Mouse (Mus musculus): Measurements from ENCODE around the gene Dgki. TPM values are rescaled to one million over a fixed set of nuclear protein-coding genes. Genes with fewer than 3 reads are reported as not detected.
A peak's percentile ranks its signal among the peaks of the same experiment; 100 is the strongest.

Gene Dgki
- polyA plus RNA-seq, 2 experiments = 0.02 TPM; not detected in 1

DNA sequence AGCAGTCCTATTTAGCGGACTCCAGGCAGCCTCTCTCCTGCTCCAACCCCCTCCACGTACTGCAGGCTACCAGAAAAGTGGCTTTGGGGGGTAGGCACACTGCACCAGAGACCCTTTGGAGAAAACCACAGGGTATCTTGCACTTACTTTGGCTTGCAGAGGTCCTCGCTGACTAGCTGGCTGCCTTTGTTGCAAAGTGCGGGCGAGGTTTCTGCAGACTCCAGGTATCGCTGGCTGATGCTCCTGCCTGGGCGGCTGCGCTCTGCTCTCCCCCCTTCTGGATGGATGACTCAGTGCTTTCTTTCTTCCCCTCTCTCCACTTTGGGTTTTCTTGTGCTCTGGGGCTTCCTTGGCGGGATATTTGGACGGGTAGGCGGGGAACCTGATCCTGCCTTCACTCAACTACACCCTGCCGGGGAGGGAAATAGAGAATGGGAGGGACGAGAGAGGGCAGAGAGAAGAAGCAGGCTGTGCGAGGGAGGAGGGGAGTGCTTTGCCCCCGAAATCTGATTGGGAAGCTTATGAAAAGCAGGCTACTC lies 490.2 kb downstream of the Dgki start, which contains the start of gene Ptn:
Gene Ptn (minus strand): TSS at position 474 of the 539 bp plus-strand sequence.
- WGBS (ENCODE audit: insufficient replicate concordance) = 4% methylated on average over 15 of the region's 15 CpGs
- TF ChIP-seq EP300 (IDR thresholded peaks at IDR 0.05; ENCODE audit: low read depth) (no peak), CTCF (IDR thresholded peaks at IDR 0.05; ENCODE audit: low read depth) (no peak)
- Histone ChIP-seq H3K4me2 (ENCODE audit: low read depth) (peak within 1 kb of the TSS; percentile 26), H3K36me3 (replicated peaks; ENCODE audit: control insufficient read depth, insufficient read depth, low read depth) (no peaks in the 10 kb centered on the region), H3K4me3 (ENCODE audit: insufficient read depth in 1 of 2, low read depth in 2 of 2, low read length in 2 of 2) (peak within 1 kb of the TSS; percentile 18 to 43), H3K9me3 (ENCODE audit: control insufficient read depth, low read length) (no peaks in the 10 kb centered on the region), H3K27me3 (ENCODE audit: control insufficient read depth, insufficient read depth, low read length) (peaks cover 6% of the 10 kb centered on the region; the same call in 1 of the 2 replicates), H3K27ac (no peak within 1 kb of the TSS), H3K4me1 (replicated peaks; ENCODE audit: control insufficient read depth in 2 of 2, insufficient read depth in 2 of 2, low read length in 1 of 2) (no peaks in the 10 kb centered on the region), H3K9ac (replicated peaks) (no peak within 1 kb of the TSS)
- ATAC-seq (ENCODE audit: insufficient read depth) (no peak), DNase-seq (ENCODE audit: low read depth in 3 of 3, low spot score in 3 of 3) (no peak)

DNA sequence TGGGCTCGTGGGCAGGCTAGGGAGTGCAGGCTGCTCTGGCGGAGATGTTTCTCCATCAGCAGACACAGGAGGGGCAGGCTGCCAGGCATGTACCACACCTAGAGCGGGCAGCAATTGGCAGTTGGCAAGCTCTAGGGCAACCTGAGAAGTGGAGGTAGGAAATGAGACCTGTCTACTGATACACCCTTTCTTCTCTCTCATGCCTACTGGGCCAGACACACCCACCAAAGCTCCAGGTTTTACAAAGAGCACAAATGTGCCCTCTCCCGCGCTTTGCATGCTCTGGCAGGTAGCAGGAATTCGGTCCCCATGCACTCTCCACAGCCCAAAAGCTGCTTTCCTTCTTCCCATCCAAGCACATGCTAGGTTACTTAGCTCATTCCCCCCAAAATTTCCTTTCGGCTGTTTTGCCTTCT lies 490.7 kb downstream of the Dgki start:
- WGBS (ENCODE audit: insufficient replicate concordance) = 28% methylated on average over 7 of the region's 7 CpGs
- Histone ChIP-seq H3K4me1 (replicated peaks; ENCODE audit: control insufficient read depth in 2 of 2, insufficient read depth in 2 of 2, low read length in 1 of 2) (no peaks in the 10 kb centered on the region), H3K9me3 (ENCODE audit: control insufficient read depth, low read length) (no peaks in the 10 kb centered on the region), H3K27me3 (ENCODE audit: control insufficient read depth, insufficient read depth, low read length) (peaks cover 6% of the 10 kb centered on the region; the same call in 1 of the 2 replicates), H3K9ac (replicated peaks) (no peak overlapping the region), H3K27ac (no peak overlapping the region), H3K36me3 (replicated peaks; ENCODE audit: control insufficient read depth, insufficient read depth, low read depth) (no peaks in the 10 kb centered on the region), H3K4me3 (ENCODE audit: insufficient read depth in 1 of 2, low read depth in 2 of 2, low read length in 2 of 2) (peak overlapping the region; percentile 18 to 43), H3K4me2 (ENCODE audit: low read depth) (peak overlapping the region; percentile 26; the same call in 1 of the 2 replicates)
- TF ChIP-seq CTCF (IDR thresholded peaks at IDR 0.05; ENCODE audit: low read depth) (no peak), EP300 (IDR thresholded peaks at IDR 0.05; ENCODE audit: low read depth) (no peak)
- ATAC-seq (ENCODE audit: insufficient read depth) = no peak
- no peak for DNase-seq (ENCODE audit: low read depth in 3 of 3, low spot score in 3 of 3)

GRCm38 (mm10) chr6:36808306-36809058 lies 491.5 kb downstream of the Dgki start:
- peaks cover 6% of the 10 kb centered on the region; the same call in 1 of the 2 replicates for H3K27me3 ChIP-seq (ENCODE audit: control insufficient read depth, insufficient read depth, low read length)
- no peak overlapping the region for H3K9ac ChIP-seq (replicated peaks)
- no peak overlapping the region for H3K27ac ChIP-seq
- no peak overlapping the region for H3K4me2 ChIP-seq (ENCODE audit: low read depth)
- 0 out of 4 replicates have a peak overlapping the region, but pooled peaks of 1 of the 2 experiments have one; percentile 4 for H3K4me3 ChIP-seq (ENCODE audit: insufficient read depth in 1 of 2, low read depth in 2 of 2, low read length in 2 of 2)
- ATAC-seq (ENCODE audit: insufficient read depth) = no peak
- DNase-seq (ENCODE audit: low read depth in 3 of 3, low spot score in 3 of 3) = no peak
- no peaks in the 10 kb centered on the region for H3K9me3 ChIP-seq (ENCODE audit: control insufficient read depth, low read length)
- no peaks in the 10 kb centered on the region for H3K36me3 ChIP-seq (replicated peaks; ENCODE audit: control insufficient read depth, insufficient read depth, low read depth)
- TF ChIP-seq CTCF (IDR thresholded peaks at IDR 0.05; ENCODE audit: low read depth) = no peak
- no peak for TF ChIP-seq EP300 (IDR thresholded peaks at IDR 0.05; ENCODE audit: low read depth)
- no peaks in the 10 kb centered on the region for H3K4me1 ChIP-seq (replicated peaks; ENCODE audit: control insufficient read depth in 2 of 2, insufficient read depth in 2 of 2, low read length in 1 of 2)
- WGBS (ENCODE audit: insufficient replicate concordance) = 54% methylated on average over 7 of the region's 7 CpGs

- H3K36me3 ChIP-seq (replicated peaks; ENCODE audit: control insufficient read depth, insufficient read depth, low read depth) = no peaks in the 10 kb centered on the region
- H3K27me3 ChIP-seq (ENCODE audit: control insufficient read depth, insufficient read depth, low read length) = peaks cover 6% of the 10 kb centered on the region; the same call in 1 of the 2 replicates
- DNase-seq (ENCODE audit: low read depth in 3 of 3, low spot score in 3 of 3) = no peak
- WGBS (ENCODE audit: insufficient replicate concordance) = 63% methylated on average over 6 of the region's 6 CpGs
- H3K9me3 ChIP-seq (ENCODE audit: control insufficient read depth, low read length) = no peaks in the 10 kb centered on the region
- no peak overlapping the region for H3K27ac ChIP-seq
- H3K4me1 ChIP-seq (replicated peaks; ENCODE audit: control insufficient read depth in 2 of 2, insufficient read depth in 2 of 2, low read length in 1 of 2) = no peaks in the 10 kb centered on the region
- H3K4me2 ChIP-seq (ENCODE audit: low read depth) = no peak overlapping the region
- ATAC-seq (ENCODE audit: insufficient read depth) = no peak
- TF ChIP-seq CTCF (IDR thresholded peaks at IDR 0.05; ENCODE audit: low read depth) (no peak), EP300 (IDR thresholded peaks at IDR 0.05; ENCODE audit: low read depth) (no peak)
- no peak overlapping the region for H3K4me3 ChIP-seq (ENCODE audit: insufficient read depth in 1 of 2, low read depth in 2 of 2, low read length in 2 of 2)
- no peak overlapping the region for H3K9ac ChIP-seq (replicated peaks)
These were observed 493.1 kb downstream of the Dgki start for GRCm38 (mm10) chr6:36806906-36807305.

DNA sequence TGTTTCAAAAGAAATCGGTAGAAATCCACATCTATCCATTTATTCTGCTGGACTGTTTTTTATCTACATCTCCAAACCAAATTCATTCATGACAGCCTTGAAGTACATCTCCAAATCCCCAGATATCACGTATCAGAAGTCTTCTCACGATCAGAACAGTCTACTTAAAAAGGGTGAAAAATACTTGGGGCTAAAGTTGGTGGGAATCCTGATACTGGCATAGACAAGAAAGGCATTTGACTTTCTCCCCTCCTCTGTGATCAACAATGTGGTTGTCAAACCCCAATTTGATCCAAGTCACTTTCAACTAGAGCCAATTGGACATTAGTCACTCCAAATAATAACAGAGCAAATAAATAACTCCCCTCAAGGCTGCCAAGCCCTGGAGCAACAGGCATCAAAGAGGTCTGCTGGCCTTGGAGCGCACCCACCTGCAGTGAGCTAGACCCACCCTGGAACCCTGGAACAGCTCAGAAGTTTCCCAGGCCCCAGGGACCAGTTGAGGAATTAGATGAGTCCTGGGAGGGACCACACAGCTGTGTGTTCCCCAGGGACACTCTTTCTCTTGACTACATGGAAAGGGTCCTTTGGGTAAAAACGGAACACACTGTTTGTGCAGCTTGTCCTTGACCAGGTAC lies 499.6 kb downstream of the Dgki start:
- no peak overlapping the region for H3K9ac ChIP-seq (replicated peaks)
- no peak overlapping the region for H3K4me2 ChIP-seq (ENCODE audit: low read depth)
- H3K9me3 ChIP-seq (ENCODE audit: control insufficient read depth, low read length) = no peaks in the 10 kb centered on the region
- TF ChIP-seq EP300 (IDR thresholded peaks at IDR 0.05; ENCODE audit: low read depth) = no peak
- TF ChIP-seq CTCF (IDR thresholded peaks at IDR 0.05; ENCODE audit: low read depth) = no peak
- no peaks in the 10 kb centered on the region for H3K4me1 ChIP-seq (replicated peaks; ENCODE audit: control insufficient read depth in 2 of 2, insufficient read depth in 2 of 2, low read length in 1 of 2)
- 54% methylated on average over 5 of the region's 5 CpGs for WGBS (ENCODE audit: insufficient replicate concordance)
- no peak for DNase-seq (ENCODE audit: low read depth in 3 of 3, low spot score in 3 of 3)
- ATAC-seq (ENCODE audit: insufficient read depth) = no peak
- H3K36me3 ChIP-seq (replicated peaks; ENCODE audit: control insufficient read depth, insufficient read depth, low read depth) = no peaks in the 10 kb centered on the region
- no peak overlapping the region for H3K4me3 ChIP-seq (ENCODE audit: insufficient read depth in 1 of 2, low read depth in 2 of 2, low read length in 2 of 2)
- H3K27ac ChIP-seq = no peak overlapping the region
- no peaks in the 10 kb centered on the region for H3K27me3 ChIP-seq (ENCODE audit: control insufficient read depth, insufficient read depth, low read length)

All from liver, embryonic 14.5 days (tissue).